Mouse (Mus musculus) testis, adult 2 months (tissue): ENCODE results near the gene Chrm3. TPM values are rescaled to one million over a fixed set of nuclear protein-coding genes. Genes with fewer than 3 reads are reported as not detected.

Experiments
- H3K27ac ChIP-seq: fragments of 200-500 bp; 2 replicates; pipeline ENCODE4 v1.5.1; 2012; ENCODE audit warnings: low read depth, low read length; ENCODE audit not compliant: control insufficient read depth, insufficient read depth
- H3K27me3 ChIP-seq: fragments of 200-500 bp; 2 replicates; pipeline ENCODE4 v1.6.1; 2012; ENCODE audit warnings: mild to moderate bottlenecking, low read length, moderate library complexity; ENCODE audit not compliant: control insufficient read depth, insufficient read depth
- H3K36me3 ChIP-seq: fragments of 200-500 bp; 2 replicates; pipeline ENCODE4 v1.6.1; 2012; ENCODE audit warnings: mild to moderate bottlenecking, low read length; ENCODE audit not compliant: control insufficient read depth, insufficient read depth
- H3K4me1 ChIP-seq: fragments of 200-500 bp; 2 replicates; pipeline ENCODE4 v1.6.1; 2012; ENCODE audit warnings: low read length; ENCODE audit not compliant: control insufficient read depth, insufficient read depth
- H3K4me3 ChIP-seq: fragments of 200-500 bp; 2 replicates; pipeline ENCODE4 v1.5.1; 2012; ENCODE audit warnings: low read depth, mild to moderate bottlenecking, low read length, moderate library complexity, mixed read lengths; ENCODE audit not compliant: control insufficient read depth
- CTCF ChIP-seq: fragments of 200-500 bp; IDR thresholded peaks from 2 replicates; pipeline ENCODE4 v1.5.1; 2012; ENCODE audit warnings: low read depth, mild to moderate bottlenecking, inconsistent platforms, low read length, moderate library complexity; ENCODE audit not compliant: control insufficient read depth, insufficient read depth, insufficient replicate concordance
- POLR2A ChIP-seq: fragments of 200-500 bp; IDR thresholded peaks from 2 replicates; pipeline ENCODE4 v1.6.1; 2012; ENCODE audit warnings: low read depth, mild to moderate bottlenecking, inconsistent platforms, low read length, moderate library complexity; ENCODE audit not compliant: control insufficient read depth
- polyA plus RNA-seq: library from polyadenylated mRNA; depleted of rRNA; stranded (reverse); fragments of >200 nt; gene quantifications from 2 replicates; pipeline ENCODE4 v1.2.3, GENCODE M21; 2012

Chrm3 gene
- polyA plus RNA-seq, 1 experiment: 0.02 TPM

DNA sequence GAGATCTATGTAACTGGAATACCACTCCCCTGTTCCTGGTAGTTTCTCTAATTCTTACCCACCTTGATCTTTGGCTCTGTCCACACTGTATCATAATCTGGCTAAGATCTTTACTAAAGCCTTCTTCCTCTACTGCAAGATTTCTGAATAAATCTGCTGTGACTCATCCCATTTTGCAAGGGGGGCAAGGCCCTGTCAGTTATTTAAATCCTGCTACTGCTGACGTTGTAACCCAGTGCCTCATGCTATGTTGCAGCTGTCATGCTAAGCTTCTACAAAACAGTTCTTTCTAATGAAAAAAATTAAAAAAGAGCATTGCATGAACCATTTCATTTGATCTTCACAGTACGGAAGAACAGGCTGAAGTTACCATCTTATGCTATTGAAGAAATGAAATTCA lies 248.4 kb downstream of the Chrm3 start:
- H3K36me3 ChIP-seq: no peaks in the 10 kb centered on the region
- no peak overlapping the region for H3K27ac ChIP-seq
- no peaks in the 10 kb centered on the region for H3K4me1 ChIP-seq
- no peak overlapping the region for H3K4me3 ChIP-seq
- no peak for TF ChIP-seq POLR2A
- TF ChIP-seq CTCF: no peak
- no peaks in the 10 kb centered on the region for H3K27me3 ChIP-seq

- TF ChIP-seq CTCF (no peak), POLR2A (no peak)
- H3K27ac ChIP-seq: no peak overlapping the region
- no peaks in the 10 kb centered on the region for H3K27me3 ChIP-seq
- H3K4me1 ChIP-seq: no peaks in the 10 kb centered on the region
- H3K36me3 ChIP-seq: no peaks in the 10 kb centered on the region
- no peak overlapping the region for H3K4me3 ChIP-seq
These were observed 251.1 kb downstream of the Chrm3 start for GRCm38 (mm10) chr13:10109542-10109941.

- TF ChIP-seq POLR2A: no peak
- no peak for TF ChIP-seq CTCF
- no peaks in the 10 kb centered on the region for H3K4me1 ChIP-seq
- no peaks in the 10 kb centered on the region for H3K27me3 ChIP-seq
- no peak overlapping the region for H3K27ac ChIP-seq
- H3K36me3 ChIP-seq: no peaks in the 10 kb centered on the region
- no peak overlapping the region for H3K4me3 ChIP-seq
These were observed 253.3 kb downstream of the Chrm3 start for GRCm38 (mm10) chr13:10107331-10107730.

DNA sequence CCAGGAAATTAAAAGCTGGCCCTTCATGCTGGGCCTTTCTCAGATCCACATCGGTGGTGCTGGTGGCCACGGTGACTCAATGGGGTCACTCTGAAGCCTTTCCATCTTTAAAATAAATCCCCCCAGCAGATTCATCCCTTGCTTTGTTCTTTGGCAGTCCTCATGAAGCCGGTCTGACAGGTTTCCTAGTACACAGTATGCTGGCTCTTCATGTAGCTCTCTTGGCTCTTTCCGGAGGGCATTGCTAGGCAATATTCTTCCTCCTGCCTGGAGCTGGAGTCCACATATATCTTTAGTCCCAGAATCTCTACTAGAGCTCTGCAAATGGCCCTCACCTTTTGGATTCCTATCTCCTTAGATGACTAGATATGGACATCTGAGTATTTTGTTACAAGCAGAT lies 269.9 kb downstream of the Chrm3 start:
- Histone ChIP-seq H3K27ac (no peak overlapping the region), H3K4me3 (no peak overlapping the region), H3K4me1 (no peaks in the 10 kb centered on the region), H3K36me3 (no peaks in the 10 kb centered on the region), H3K27me3 (no peaks in the 10 kb centered on the region)
- TF ChIP-seq CTCF (no peak), POLR2A (no peak)

GRCm38 (mm10) chr13:10086336-10086735 lies 274.3 kb downstream of the Chrm3 start:
- no peaks in the 10 kb centered on the region for H3K4me1 ChIP-seq
- no peak for TF ChIP-seq POLR2A
- no peak for TF ChIP-seq CTCF
- no peak overlapping the region for H3K27ac ChIP-seq
- H3K36me3 ChIP-seq: no peaks in the 10 kb centered on the region
- no peaks in the 10 kb centered on the region for H3K27me3 ChIP-seq
- H3K4me3 ChIP-seq: no peak overlapping the region

- H3K4me3 ChIP-seq: no peak overlapping the region
These were observed 278.7 kb downstream of the Chrm3 start for GRCm38 (mm10) chr13:10081896-10082426.

GRCm38 (mm10) chr13:10071165-10071564 lies 289.5 kb downstream of the Chrm3 start:
- no peaks in the 10 kb centered on the region for H3K4me1 ChIP-seq
- no peaks in the 10 kb centered on the region for H3K27me3 ChIP-seq
- H3K4me3 ChIP-seq: no peak overlapping the region
- TF ChIP-seq POLR2A (no peak), CTCF (peak; percentile 18; the same call in 1 of the 2 replicates)
- no peaks in the 10 kb centered on the region for H3K36me3 ChIP-seq
- no peak overlapping the region for H3K27ac ChIP-seq

More at GRCm38 (mm10) chr13:10081896-10082426, 278.7 kb downstream of the Chrm3 start:
- Histone ChIP-seq H3K36me3 (no peaks in the 10 kb centered on the region), H3K4me1 (no peaks in the 10 kb centered on the region), H3K27me3 (no peaks in the 10 kb centered on the region), H3K27ac (no peak overlapping the region)
- TF ChIP-seq POLR2A: no peak
- TF ChIP-seq CTCF: no peak
